Mouse (Mus musculus) heart, adult 2 months (tissue): ENCODE measurements at regions not wholly inside any gene's neighbourhood (a gene's known extent, or its start where the extent isn't known, plus 50 kb on each side); places are given as distances from the start of the nearest gene placed in this dataset.

ENCODE experiments used
- EP300 ChIP-seq: fragments of 200-500 bp; IDR thresholded peaks from 2 replicates; pipeline ENCODE4 v1.6.1; 2011; ENCODE audit warnings: low read depth, low read length, control low read depth; ENCODE audit not compliant: insufficient read depth
- POLR2A ChIP-seq: fragments of 200-500 bp; IDR thresholded peaks from 2 replicates; pipeline ENCODE4 v1.6.1; 2011; ENCODE audit warnings: mild to moderate bottlenecking, low read depth, low read length, control low read depth; ENCODE audit not compliant: insufficient read depth

- TF ChIP-seq EP300 (0 out of 2 replicates have a peak, but pooled peaks have one; percentile 24), POLR2A (no peak)
Measured at GRCm38 (mm10) chr12:16006688-16007087, 190.0 kb upstream of the Trib2 start.
